Mouse (Mus musculus): Measurements from ENCODE around the gene Spata25.
A peak's percentile ranks its signal among the peaks of the same experiment; 100 is the strongest.
"Not testable (repeated sequence)": the region's sequence is repeated elsewhere in the genome, so short reads cannot be mapped to it uniquely, and the experiment has no call there.

The Spata25 gene

DNA sequence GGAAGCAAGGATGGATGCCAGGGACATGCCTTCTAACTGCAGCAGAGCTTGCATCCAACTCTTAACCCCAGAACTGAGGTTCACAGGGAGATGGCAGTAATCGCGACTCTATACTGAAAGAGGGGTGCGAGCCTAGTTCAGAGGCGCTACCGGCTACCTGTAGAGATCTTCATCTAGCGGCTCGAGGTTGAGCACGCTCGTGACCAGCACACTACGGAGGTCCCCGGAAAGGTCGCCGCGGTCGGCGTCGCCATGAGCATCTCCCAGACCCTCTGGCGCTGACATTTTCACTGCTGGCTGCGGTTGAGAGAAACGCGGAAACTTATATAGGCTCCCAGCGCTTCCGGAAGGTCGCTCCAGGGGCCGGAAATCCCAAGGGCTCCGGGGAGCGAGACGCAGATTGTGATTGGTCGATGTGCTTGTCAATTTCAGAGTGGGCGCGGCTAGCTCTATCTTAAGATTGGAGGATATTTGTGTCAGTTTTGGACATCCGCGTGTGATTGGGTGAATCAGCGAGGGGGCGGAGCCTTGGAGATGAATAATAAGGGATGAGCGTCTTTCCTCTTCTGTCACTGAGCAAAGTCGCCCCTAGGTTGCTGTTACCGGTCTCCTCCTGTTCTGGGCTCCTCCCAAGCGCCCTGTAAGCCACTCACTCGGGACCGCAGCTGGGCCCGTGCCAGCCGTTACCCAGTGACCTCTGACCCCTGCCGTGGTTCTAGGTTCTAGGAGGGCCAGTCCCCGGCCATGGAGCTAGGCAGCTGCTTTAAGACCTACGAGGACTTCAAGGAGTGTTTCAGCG is 23.6 kb downstream of the Spata25 start, which contains the start of the genes Acot8 and Zswim3:
TSS of gene Acot8 (minus strand) at position 350 of the 799 bp plus-strand sequence.
TSS of gene Zswim3 (plus strand) at position 566 of the 799 bp plus-strand sequence.
- peak; percentile 99 for DNase-seq

DNA sequence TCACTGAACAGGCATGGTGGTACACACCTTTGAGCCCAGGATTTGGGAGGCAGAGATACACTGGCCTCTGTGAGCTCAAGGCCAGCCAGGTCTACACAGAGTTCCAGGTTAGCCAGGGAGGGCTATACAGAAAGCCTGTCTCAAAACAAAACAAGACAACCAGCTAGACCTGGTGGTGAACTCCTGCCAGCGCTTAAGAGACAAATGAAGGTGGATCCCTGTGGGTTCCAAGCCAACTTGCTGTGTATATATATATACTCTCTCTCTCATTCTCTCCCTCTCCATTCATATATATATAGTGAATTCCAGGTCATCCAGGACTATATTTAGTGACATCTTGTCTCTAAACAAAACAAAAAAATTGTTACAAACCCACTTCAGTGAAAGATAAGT is 24.4 kb downstream of the Spata25 start:
- DNase-seq: no peak

GRCm38 (mm10) chr2:164803201-164803920 is 25.0 kb downstream of the Spata25 start:
- no peak for DNase-seq

DNA sequence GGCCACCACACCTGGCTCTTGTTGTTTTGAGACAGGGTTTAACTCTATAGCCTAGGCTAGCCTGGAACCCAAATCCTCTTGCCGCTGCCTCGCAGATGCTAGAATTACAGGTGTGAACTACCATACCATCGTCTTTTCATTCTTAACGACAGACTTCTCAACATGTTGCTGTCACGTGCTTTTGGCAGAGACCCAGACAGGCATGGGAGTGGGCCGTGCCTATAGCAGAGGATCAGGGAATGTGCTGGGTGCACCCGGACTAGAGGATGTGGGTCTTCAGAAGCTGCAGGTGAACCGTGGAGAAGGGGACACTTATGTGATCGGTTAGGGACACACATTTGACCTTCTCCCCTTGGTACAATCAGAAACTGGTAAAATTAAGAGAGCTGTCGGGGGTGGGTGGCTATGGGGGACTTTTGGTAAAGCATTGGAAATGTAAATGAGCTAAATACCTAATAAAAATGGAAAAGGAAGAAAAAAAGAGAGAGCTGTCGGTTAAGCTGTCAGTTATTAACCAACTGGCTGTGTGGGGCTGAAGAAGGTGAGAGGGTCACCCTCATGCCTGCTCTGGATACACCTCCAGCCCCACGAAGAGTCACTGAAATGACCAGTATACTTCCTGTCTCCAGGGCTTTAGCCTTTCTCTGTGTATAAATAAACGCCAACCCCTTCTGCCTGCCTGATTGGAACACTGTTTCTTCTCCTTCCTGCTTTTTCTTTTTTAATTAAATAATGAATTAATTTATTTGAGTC is 27.9 kb downstream of the Spata25 start:
- DNase-seq: no peak

DNA sequence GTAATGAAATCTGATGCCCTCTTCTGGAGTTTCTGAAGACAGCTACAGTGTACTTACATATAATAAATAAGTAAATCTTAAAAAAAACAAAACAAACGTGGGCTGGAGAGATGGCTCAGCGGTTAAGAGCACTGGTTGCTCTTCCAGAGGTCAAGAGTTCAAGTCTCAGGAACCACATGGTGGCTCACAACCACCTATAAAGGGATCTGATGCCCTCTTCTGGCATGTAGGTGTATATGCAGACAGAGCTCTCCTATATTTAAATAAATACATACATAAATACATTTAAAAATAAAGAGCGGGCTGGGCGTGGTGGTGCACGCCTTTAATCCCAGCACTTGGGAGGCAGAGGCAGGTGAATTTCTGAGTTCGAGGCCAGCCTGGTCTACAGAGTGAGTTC is 29.8 kb downstream of the Spata25 start:
- not testable (repeated sequence) for DNase-seq

DNA sequence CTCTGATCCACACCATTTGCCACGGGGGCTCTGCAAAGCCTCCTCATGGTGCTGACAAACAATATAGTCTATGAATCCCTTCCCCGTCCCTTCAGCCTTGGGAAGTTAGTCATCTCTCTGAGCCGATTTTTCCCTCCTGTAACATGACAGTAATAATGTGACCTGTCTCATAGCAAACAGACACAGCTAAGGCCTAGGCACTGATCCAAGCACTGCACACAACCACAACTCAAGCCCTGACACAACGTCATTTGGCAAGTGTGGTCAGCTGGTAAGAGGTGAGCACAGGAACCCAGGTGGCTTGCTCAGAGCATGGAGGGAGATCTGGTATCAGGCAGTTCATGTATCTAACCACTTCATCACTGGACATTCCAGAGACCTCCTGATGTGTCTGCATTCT is 32.5 kb downstream of the Spata25 start:
- no peak for DNase-seq

GRCm38 (mm10) chr2:164794293-164794692 is 34.0 kb downstream of the Spata25 start:
- DNase-seq: peak; percentile 81

GRCm38 (mm10) chr2:164793772-164794171 is 34.6 kb downstream of the Spata25 start:
- peak; percentile 33 for DNase-seq

- DNase-seq: peak; percentile 78
Observed at GRCm38 (mm10) chr2:164793236-164793635, 35.1 kb downstream of the Spata25 start.

GRCm38 (mm10) chr2:164792400-164793190 is 35.7 kb downstream of the Spata25 start:
- DNase-seq: no peak

DNA sequence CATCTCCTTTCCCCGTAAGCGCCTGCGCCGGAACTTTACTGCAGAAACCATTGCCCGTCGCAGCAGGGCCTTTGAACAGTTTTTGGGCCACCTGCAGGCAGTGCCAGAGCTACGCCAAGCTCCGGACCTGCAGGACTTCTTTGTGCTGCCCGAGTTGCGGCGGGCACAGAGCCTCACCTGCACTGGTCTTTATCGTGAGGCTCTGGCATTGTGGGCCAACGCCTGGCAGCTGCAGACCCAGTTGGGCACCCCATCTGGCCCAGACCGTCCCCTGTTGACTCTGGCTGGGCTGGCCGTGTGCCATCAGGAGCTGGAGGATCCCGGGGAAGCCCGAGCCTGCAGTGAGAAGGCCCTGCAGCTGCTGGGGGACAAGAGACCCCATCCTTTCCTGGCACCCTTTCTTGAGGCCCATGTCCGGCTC is 36.5 kb downstream of the Spata25 start:
- DNase-seq: no peak

- DNase-seq: no peak
Observed at GRCm38 (mm10) chr2:164790451-164790850, 37.9 kb downstream of the Spata25 start.

DNA sequence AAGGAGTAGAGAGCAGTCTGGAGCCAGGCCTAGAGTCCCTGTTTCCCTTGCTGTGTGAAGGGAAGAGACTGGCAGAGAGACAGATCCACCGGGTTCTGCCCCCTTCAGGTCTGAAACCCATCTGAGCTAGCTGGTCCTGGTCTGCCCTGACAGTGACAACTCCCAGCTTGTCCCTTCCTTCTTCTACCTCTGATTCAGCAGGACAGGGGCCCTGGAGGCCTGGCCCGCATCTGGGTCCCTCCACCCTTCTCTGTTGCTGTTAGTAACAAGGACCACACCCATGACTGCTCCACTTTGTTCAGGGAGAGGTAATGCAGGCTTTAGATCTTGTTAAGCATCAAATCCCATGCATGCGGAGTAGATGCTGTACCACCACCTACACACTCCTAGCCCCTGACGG is 39.9 kb downstream of the Spata25 start:
- no peak for DNase-seq

GRCm38 (mm10) chr2:164787779-164788178 is 40.6 kb downstream of the Spata25 start:
- DNase-seq: no peak

DNA sequence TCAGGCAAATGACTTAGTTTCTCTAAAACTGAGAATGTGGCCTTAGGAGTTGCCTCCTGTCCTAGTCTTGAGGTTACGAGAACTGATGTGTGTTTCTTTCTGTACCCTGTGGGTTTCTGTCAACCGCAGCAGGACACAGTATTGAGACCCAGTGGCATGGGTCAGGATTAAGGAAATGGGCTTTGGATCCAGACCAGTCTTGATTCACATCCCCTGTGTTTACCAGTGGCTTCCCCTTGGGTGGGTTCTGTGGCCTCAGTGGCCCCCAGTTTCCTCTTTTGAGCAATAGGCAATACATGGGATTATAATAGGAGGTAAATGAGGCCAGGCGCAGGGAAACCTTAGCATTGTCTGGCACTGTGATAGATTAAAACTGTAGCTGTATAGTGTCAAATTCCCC is 41.3 kb downstream of the Spata25 start:
- DNase-seq: no peak

DNA sequence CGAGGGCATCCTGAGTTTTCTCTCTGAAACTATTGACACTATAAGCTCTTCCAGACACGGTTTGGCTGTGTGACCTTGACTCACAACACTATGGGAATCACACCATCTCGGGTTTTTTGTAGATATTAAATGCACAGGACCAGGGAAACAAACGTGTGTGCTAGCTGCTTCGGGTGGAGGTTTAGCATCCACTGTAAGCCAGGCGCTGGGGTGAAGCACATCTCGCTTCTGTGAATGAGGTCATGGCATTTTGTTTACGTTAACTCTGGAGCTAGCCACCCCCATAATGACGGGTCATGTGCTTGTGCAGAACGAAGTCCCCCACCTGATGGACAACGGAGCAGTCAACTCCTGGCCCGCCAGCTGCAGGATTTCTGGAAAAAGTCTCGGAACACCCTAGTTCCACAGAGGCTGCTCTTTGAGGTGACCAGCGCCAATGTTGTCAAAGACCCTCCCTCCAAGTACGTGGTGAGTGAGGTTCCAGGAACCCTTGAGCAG is 41.9 kb downstream of the Spata25 start:
- DNase-seq: no peak

GRCm38 (mm10) chr2:164785481-164786387 is 42.6 kb downstream of the Spata25 start, which contains the start of gene Snx21:
Snx21 (plus strand) TSS chr2:164785823.
- peak; percentile 70 for DNase-seq

- DNase-seq: no peak
Observed at GRCm38 (mm10) chr2:164784869-164785420, 43.4 kb downstream of the Spata25 start.

DNA sequence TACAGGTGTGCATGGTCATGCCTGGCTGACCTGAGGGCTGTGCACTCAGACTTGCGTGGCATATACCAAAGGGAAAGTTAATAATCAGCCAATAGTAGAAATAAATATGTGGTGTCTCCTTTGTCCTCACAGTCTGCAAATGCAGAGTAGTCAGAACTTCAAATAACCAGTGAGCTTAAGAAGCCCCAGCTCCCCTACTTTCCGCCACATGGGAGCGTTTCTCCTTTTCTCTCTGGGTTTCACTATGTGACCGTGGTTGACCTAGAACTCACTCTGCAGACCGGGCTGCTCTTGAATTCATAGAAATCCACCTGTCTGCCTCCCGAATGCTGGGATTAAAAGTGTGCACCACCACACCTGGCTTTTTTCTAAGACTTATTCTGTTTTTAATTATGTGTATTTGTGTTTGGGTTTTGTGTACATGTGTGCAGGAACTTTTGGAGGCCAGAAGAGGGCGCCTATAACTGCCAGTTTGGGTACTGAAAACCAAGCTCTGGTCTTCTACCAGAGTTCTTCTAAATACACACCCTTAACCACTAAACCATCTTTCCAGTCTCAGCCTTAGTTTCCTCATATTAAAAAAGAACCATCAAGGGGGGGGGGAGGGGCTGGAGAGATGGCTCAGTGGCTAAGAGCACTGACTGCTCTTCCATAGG is 44.3 kb downstream of the Spata25 start:
- no peak for DNase-seq

GRCm38 (mm10) chr2:164781876-164782275 is 46.5 kb downstream of the Spata25 start:
- DNase-seq: no peak

Data from thymus, postnatal 14 days (tissue).